ENCODE assay signal across 14 mouse cellular contexts in genomic region chr1:135723016-135723415, GRCm38 (mm10). TPM values are rescaled to one million over a fixed set of nuclear protein-coding genes. Genes with fewer than 3 reads are reported as not detected.
"Had no signal": no experiment of that assay in that cellular context is flagged by ENCODE, and none has a peak within 500 bp of the region (broad histone marks: within the 10 kb centered on the region; RNA-seq: fewer than 3 reads in every experiment).

No protein-coding gene starts in this region.

- H3K27me3 ChIP-seq: lung, embryonic 15.5 days; midbrain, embryonic 13.5 days; neural tube, embryonic 15.5 days had no signal

- H3K9ac ChIP-seq: liver, embryonic 14.5 days; lung, embryonic 15.5 days; midbrain, embryonic 13.5 days; neural tube, embryonic 15.5 days had no signal

- H3K4me3 ChIP-seq: limb, embryonic 10.5 days; lung, embryonic 15.5 days; midbrain, embryonic 13.5 days; neural tube, embryonic 15.5 days had no signal

- H3K4me2 ChIP-seq: lung, embryonic 15.5 days; midbrain, embryonic 13.5 days; neural tube, embryonic 15.5 days had no signal

- H3K36me3 ChIP-seq: limb, embryonic 10.5 days; lung, embryonic 15.5 days; midbrain, embryonic 13.5 days; neural tube, embryonic 15.5 days had no signal

- H3K9me3 ChIP-seq: limb, embryonic 10.5 days; lung, embryonic 15.5 days; midbrain, embryonic 13.5 days; neural tube, embryonic 15.5 days had no signal

- ATAC-seq: hindbrain, embryonic 16.5 days; inflammation-experienced regulatory T-cells, adult 6 months; midbrain, embryonic 13.5 days had no signal

- H3K4me1 ChIP-seq: midbrain, embryonic 13.5 days had no signal

- H3K27ac ChIP-seq: limb, embryonic 10.5 days; liver, embryonic 14.5 days; lung, embryonic 15.5 days; midbrain, embryonic 13.5 days; neural tube, embryonic 15.5 days had no signal

- DNase-seq: kidney, adult 9 months; kidney, postnatal 10 days; right cerebral cortex, adult 18-20 months; right cerebral cortex, postnatal 25 days; thymus, postnatal 14 days had no signal

RNA-seq across cellular contexts. Expression of gene Tnni1, which starts 56.2 kb away (rescaled TPM):
- total RNA-seq: megakaryocyte progenitor cell, adult 5-6 weeks; midbrain, postnatal 0 days had no signal
- polyA plus RNA-seq: inflammation-experienced regulatory T-cells, adult 6 months had no signal
